Mouse (Mus musculus) liver, embryonic 18 days (tissue): ENCODE data around the gene Scg5. TPM values are rescaled to one million over a fixed set of nuclear protein-coding genes. Genes with fewer than 3 reads are reported as not detected.

ENCODE experiments used
- polyA plus RNA-seq: library from polyadenylated mRNA; depleted of rRNA; stranded (reverse); fragments of >200 nt; gene quantifications from 2 replicates; pipeline ENCODE4 v1.2.3, GENCODE M21; 2012; rRNA removed

Scg5 gene
- 0.06 and 0.07 TPM in 2 replicates for polyA plus RNA-seq

GRCm38 (mm10) chr2:113828943-113829882, at the start of gene Scg5:
TSS of gene Scg5 (minus strand) at chr2:113829121.

DNA sequence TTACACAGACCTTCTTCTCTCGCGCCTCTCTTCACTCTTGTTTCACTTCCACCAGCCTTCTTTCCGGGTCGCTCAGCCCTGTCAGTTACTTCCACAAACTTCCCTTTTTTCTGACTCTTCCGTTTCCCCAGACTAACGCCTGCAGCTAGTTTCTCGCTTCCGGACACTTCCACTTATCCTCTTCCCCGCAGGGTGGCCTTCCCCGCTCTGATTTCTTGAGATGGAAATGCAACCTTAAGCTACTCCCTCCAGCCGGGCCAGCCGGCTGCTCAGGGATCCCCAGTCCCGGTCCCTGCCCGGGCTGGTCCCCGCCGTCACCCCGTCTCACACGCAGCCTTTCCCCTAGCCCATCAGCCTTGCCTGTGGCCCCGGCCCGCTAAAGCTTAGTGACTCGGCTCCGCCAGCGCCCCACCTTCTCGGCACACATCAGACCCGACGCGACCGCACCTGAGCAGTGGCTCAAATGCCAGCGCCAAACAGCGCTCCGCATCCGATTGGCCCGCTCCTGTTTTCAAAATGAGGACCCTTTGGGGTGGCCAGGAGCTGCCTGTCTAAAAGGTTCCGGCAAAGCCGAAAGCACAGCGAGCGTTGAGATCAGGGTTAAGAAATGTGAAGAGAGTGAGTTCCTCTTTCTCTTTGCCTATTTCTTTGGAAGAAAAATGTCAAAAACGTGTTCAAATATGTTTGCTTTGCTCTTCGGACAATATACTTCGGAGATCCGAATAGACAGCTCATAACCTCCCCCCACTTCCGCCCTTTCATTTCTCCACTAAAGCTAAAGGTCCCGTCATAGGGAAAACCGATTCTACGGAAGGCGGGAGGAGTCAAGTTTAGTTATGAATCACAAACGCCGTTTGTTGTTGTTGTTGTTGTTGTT, 19.6 kb upstream of the Scg5 start, which contains the start of gene Arhgap11a:
Arhgap11a (minus strand) TSS at position 417 of the 877 bp plus-strand sequence.

DNA sequence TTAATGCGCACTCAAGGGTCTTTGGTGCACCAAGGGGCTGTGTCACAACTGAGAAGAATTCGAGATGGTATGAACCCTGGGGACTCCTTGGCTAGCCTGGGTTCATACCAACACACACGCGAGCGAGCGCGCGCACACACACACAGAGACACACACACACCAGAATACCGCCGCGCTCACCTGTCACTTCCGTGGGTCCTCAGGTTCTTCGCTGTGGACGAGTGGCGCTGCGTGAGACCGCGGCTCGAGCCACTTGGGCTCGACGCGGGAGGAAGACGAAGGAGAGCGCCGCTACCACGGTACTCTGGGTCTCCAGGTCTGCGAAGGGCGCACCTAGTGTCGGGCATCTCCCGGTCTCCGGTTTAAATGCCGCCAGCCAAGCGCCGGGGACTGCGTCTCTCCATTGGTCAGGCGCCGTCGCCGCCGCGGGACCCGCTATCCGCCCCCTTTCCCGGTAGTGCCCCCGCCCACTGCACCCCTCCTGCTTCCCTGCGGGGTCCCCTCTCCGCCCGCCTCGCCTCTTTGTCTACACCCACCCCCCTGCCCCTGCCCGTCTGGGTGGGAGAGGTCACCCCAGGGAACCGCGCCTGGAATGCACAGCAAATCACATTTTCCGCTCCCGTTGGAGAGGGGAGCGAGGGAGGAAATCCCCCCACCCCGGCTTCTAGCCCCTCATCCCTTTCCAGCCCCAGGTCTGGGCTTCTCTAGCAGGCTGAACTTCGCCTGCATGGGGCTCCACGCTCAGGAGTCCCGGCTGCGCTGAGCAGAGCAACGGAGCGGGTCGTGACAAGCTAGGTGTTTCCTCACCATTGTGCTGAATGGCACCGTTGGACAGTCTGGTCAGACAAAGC, 70.4 kb downstream of the Scg5 start, which contains the start of gene Grem1:
Grem1 (minus strand) TSS at position 336 of the 851 bp plus-strand sequence.

Other genes starting within 250 kb of the Scg5 start
- 0.01 and 0.02 TPM in 2 replicates for gene Grem1, start 70.5 kb downstream of the Scg5 start, polyA plus RNA-seq
- gene Arhgap11a, start 19.5 kb upstream of the Scg5 start, polyA plus RNA-seq: 8.4 and 10.5 TPM in 2 replicates
- not detected in 2 replicates for gene Gjd2, start 184.5 kb upstream of the Scg5 start, polyA plus RNA-seq
- 0.50 and 1.6 TPM in 2 replicates for gene Actc1, start 224.4 kb upstream of the Scg5 start, polyA plus RNA-seq